Mouse (Mus musculus): Measurements from ENCODE around the gene Cyld. TPM values are rescaled to one million over a fixed set of nuclear protein-coding genes. Genes with fewer than 3 reads are reported as not detected.
"Not testable (repeated sequence)": the region's sequence is repeated elsewhere in the genome, so short reads cannot be mapped to it uniquely, and the experiment has no call there.

Gene Cyld
- polyA plus RNA-seq (2016; fragmentation: Nextera tagmentation; extraction: Ambion mirVana), result 14.9 and 15.3 TPM in 2 replicates

DNA sequence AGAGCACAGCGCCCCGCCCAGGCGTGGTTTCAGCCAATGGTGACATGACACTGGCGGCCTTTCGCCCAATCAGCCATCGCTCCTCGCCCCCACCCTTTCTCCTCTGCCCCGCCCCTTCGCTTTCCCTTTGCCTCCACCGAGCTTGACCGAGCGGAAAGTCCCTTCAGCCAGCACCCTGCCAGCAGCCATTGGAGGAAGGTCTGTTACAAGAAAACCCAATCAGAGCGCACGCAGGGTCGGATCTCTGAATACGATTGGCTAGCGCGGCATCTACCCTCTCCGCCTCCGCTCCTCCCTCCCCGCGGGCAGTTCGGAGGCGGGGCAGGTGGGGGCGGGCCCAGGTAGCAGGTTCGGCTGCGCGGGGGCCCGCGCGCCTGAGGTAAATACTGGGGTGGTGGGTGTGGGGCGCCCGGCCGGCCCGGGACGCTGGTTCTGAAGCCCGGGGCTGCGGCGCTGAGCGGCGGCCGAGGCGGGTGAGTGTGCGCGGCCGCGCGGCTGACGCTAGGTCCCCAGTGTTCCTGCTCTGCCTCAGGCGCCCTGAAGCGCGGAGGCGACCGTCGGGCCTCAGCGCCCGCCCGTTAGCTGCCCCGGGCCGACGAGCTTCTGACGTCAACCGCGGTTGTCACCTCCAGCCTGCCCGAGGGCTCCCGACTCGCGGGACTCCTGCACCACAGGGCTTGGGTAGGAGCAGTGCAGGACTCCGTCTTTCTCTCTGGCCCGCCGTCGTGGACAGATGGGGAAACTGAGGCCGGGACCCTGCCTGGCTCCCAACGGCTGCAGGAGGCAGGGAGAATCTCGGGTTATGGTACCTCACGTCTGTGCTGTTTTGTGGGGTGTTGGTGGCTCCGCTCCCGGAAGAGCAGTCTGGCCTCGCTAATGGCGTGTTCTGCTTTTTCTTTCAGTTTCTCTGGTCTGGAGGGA lies at the start of gene Cyld:
TSS of gene Cyld (plus strand) at position 308 of the 921 bp plus-strand sequence.
- Histone ChIP-seq H3K9ac (peak within 1 kb of the TSS; percentile 80), H3K4me3 (replicated peaks) (peak within 1 kb of the TSS; percentile 84), H3K9me3 (no peaks in the 10 kb centered on the region), H3K4me1 (peaks cover 12% of the 10 kb centered on the region), H3K4me2 (peak within 1 kb of the TSS; percentile 91), H3K27me3 (peaks cover 17% of the 10 kb centered on the region), H3K27ac (peak within 1 kb of the TSS; percentile 76), H3K36me3 (replicated peaks) (no peaks in the 10 kb centered on the region)
- ATAC-seq (ENCODE audit: low FRiP score), result peak; percentile 100
- under 1% methylated on average over 79 of the region's 80 CpGs for WGBS

DNA sequence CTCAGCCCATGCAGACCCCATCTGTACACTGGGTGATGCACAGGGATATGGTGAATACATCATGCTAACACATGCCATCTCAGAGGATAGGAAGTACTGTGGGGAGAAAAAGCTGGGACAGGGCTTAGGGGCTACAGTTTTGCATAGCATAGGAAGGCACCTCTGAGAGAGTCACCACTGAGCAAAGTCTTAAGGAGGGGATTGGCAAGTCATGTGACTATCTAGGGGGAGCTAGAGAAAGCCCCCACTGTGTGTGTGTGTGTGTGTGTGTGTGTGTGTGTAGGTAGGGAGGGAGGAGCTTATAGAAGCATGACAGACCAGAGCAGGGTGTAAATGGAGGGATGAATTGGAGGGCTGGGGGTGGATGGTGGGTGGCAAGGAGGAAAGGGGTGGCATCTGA lies 48.5 kb upstream of the Cyld start:
- no peaks in the 10 kb centered on the region for H3K9me3 ChIP-seq
- no peak overlapping the region for H3K9ac ChIP-seq
- H3K27ac ChIP-seq, result no peak overlapping the region
- H3K4me3 ChIP-seq (replicated peaks), result no peak overlapping the region
- peaks cover 13% of the 10 kb centered on the region for H3K4me1 ChIP-seq
- H3K27me3 ChIP-seq, result peaks cover 39% of the 10 kb centered on the region
- no peaks in the 10 kb centered on the region for H3K36me3 ChIP-seq (replicated peaks)
- 0 out of 2 replicates have a peak overlapping the region, but pooled peaks have one; percentile 70 for H3K4me2 ChIP-seq
- no peak for ATAC-seq (ENCODE audit: low FRiP score)

DNA sequence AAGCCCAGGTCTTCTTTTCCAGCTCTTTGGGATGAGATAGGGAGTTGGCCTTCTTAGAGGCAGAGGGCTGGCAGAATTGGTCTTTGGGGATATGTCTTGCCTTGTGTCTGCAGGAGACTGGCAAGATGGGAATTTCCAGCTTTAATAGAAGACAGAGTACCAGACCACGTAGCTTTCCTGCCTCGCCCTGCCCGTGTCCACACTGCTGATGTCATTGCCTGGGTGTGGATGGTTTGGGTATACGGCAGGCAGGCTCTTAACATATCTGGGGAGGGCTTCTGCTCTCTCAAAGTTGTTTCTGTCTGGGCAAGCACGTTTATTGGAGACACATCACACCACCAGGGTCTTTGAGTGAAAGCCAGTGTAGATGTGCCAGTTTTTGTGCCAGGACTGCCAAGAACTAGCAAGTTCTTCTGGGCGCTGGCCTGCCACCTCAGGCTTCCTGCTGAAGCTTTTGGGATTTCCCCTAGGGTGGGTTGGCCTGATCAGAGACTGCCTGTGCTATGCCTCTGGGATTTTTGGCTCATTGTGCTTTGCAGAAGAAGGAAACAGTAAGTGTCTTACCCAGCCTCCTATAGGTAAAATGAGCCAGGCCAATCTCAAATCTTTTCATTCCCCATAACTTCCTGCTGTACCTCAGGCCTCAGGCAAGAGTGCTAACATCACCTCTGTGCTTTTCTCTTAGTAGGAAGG lies 46.7 kb upstream of the Cyld start:
- no peaks in the 10 kb centered on the region for H3K9me3 ChIP-seq
- ATAC-seq (ENCODE audit: low FRiP score), result no peak
- no peak overlapping the region for H3K4me3 ChIP-seq (replicated peaks)
- H3K27me3 ChIP-seq, result peaks cover 38% of the 10 kb centered on the region
- no peaks in the 10 kb centered on the region for H3K36me3 ChIP-seq (replicated peaks)
- 79% methylated on average over 6 of the region's 6 CpGs for WGBS
- peaks cover 13% of the 10 kb centered on the region for H3K4me1 ChIP-seq
- no peak overlapping the region for H3K27ac ChIP-seq
- H3K4me2 ChIP-seq, result no peak overlapping the region
- H3K9ac ChIP-seq, result no peak overlapping the region

DNA sequence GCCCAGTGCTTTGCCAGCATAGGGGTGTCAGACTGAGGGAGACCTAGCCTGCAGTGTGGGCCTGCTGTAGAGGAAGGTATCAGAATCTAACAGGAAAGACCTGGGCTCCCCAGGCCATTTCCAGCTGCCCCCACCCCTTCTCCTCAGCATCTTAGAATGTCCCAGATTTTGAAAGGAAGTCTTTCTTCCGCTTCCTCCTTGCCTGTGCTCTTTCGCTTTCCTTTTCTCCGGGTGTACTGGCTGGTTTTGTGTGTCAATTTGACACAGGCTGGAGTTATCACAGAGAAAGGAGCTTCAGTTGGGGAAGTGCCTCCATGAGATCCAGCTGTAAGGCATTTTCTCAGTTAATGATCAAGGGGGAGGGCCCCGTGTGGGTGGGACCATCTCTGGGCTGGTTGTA lies 45.7 kb upstream of the Cyld start:
- not testable (repeated sequence) for ATAC-seq (ENCODE audit: low FRiP score); H3K4me3 ChIP-seq (replicated peaks); H3K9me3 ChIP-seq; H3K27ac ChIP-seq; H3K36me3 ChIP-seq (replicated peaks); H3K9ac ChIP-seq; H3K4me2 ChIP-seq
- Histone ChIP-seq H3K27me3 (peaks cover 34% of the 10 kb centered on the region), H3K4me1 (peaks cover 13% of the 10 kb centered on the region)
- 70% methylated on average over 4 of the region's 4 CpGs for WGBS

DNA sequence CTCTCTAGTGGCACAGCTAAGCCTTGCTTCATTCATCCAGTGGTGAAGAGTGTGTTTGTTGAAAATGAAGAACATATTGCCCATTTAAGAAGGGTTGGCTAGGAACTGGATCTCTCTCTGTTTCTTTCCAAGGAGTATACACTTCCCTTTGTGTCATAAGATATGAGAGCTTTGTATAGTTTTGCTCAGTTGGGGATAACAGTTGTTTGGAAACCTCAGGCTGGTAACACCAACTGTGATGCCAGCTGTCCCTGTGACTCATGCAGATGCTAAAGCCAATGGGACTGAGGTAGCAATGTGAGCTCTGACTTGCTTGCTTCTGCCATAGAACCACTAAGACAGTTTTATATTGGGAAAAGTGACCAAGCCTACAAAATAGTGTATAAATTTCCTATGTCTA lies 41.5 kb upstream of the Cyld start:
- ATAC-seq (ENCODE audit: low FRiP score), result no peak
- Histone ChIP-seq H3K27ac (no peak overlapping the region), H3K4me2 (no peak overlapping the region), H3K36me3 (replicated peaks) (no peaks in the 10 kb centered on the region), H3K27me3 (no peaks in the 10 kb centered on the region), H3K9me3 (no peaks in the 10 kb centered on the region), H3K4me3 (replicated peaks) (no peak overlapping the region), H3K4me1 (no peaks in the 10 kb centered on the region), H3K9ac (no peak overlapping the region)

DNA sequence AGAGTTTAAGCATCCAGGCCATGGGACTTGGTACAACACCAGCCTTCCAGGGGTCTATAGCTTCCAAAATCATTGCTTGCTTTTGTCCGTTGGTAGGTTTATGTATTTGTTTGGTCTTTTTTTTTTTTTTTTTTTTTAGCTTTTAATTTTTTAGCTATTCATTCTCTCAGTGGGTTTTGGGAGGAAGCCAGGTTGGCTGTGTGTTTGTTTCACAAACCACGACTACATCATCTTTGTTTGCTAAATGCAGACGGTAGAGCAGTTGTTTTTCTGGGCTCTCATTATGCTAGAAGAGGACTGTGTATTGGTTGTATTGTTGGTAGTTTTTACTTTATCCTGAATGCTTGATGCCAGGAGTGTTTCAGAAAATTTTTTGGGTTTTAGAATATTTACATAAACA lies 37.0 kb upstream of the Cyld start:
- no peak overlapping the region for H3K9ac ChIP-seq
- no peak overlapping the region for H3K4me3 ChIP-seq (replicated peaks)
- H3K4me1 ChIP-seq, result no peaks in the 10 kb centered on the region
- WGBS, result 72% methylated on average over 3 of the region's 3 CpGs
- H3K36me3 ChIP-seq (replicated peaks), result no peaks in the 10 kb centered on the region
- H3K27me3 ChIP-seq, result no peaks in the 10 kb centered on the region
- H3K27ac ChIP-seq, result no peak overlapping the region
- H3K9me3 ChIP-seq, result no peaks in the 10 kb centered on the region
- ATAC-seq (ENCODE audit: low FRiP score), result no peak
- H3K4me2 ChIP-seq, result no peak overlapping the region

DNA sequence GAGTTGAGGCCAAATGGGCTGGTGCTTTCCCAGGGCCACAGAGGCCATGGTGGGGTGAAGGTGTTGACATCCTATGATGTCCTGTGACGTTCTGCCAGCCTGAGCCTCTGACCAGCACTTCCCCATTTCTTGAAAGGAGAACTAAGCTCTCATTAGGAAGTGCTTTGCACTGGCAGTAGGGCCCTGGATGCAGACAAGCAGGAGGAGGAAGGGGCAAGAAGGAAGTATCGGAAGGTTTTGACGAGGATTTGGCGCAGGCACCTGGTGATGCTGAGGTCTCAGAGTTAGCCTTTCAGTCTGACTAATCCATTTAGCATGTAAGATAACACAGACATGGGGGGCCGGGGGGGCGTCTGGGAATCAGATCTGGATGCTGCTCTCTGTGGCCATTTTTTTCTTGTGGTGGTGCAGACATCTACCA lies 34.4 kb upstream of the Cyld start:
- H3K9ac ChIP-seq, result no peak overlapping the region
- H3K4me2 ChIP-seq, result no peak overlapping the region
- H3K9me3 ChIP-seq, result no peaks in the 10 kb centered on the region
- no peaks in the 10 kb centered on the region for H3K27me3 ChIP-seq
- H3K4me3 ChIP-seq (replicated peaks), result no peak overlapping the region
- WGBS, result 80% methylated on average over 6 of the region's 6 CpGs
- no peaks in the 10 kb centered on the region for H3K36me3 ChIP-seq (replicated peaks)
- no peaks in the 10 kb centered on the region for H3K4me1 ChIP-seq
- H3K27ac ChIP-seq, result no peak overlapping the region
- ATAC-seq (ENCODE audit: low FRiP score), result no peak

DNA sequence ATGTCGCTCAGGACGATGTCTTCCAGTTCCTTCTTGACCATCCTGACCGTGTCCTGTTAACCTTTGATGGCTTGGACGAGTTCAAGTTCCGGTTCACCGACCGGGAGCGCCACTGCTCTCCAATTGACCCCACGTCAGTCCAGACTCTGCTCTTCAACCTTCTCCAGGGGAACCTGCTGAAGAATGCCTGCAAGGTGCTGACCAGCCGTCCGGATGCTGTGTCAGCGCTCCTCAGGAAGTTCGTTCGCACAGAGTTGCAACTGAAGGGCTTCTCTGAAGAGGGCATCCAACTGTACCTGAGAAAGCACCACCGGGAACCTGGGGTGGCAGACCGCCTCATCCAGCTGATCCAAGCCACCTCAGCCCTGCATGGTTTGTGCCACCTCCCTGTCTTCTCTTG lies 32.7 kb upstream of the Cyld start:
- 84% methylated on average over 16 of the region's 16 CpGs for WGBS
- Histone ChIP-seq H3K36me3 (replicated peaks) (no peaks in the 10 kb centered on the region), H3K4me3 (replicated peaks) (no peak overlapping the region), H3K4me1 (peaks cover 14% of the 10 kb centered on the region), H3K9me3 (no peaks in the 10 kb centered on the region), H3K27ac (no peak overlapping the region), H3K4me2 (no peak overlapping the region), H3K9ac (no peak overlapping the region), H3K27me3 (no peaks in the 10 kb centered on the region)
- ATAC-seq (ENCODE audit: low FRiP score), result no peak

DNA sequence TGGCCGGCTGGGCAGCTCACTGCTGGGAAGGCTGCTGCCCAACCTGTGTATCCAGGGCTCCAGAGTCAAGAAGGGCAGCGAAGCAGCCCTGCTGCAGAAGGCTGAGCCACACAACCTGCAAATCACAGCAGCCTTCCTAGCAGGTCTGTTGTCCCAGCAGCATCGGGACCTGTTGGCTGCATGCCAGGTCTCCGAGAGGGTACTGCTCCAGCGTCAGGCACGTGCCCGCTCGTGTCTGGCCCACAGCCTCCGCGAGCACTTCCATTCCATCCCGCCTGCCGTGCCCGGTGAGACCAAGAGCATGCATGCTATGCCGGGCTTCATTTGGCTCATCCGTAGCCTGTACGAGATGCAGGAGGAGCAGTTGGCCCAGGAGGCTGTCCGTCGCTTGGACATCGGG lies 31.9 kb upstream of the Cyld start:
- no peaks in the 10 kb centered on the region for H3K9me3 ChIP-seq
- H3K4me1 ChIP-seq, result peaks cover 16% of the 10 kb centered on the region
- no peak overlapping the region for H3K27ac ChIP-seq
- no peaks in the 10 kb centered on the region for H3K27me3 ChIP-seq
- no peak for ATAC-seq (ENCODE audit: low FRiP score)
- H3K4me3 ChIP-seq (replicated peaks), result no peak overlapping the region
- no peak overlapping the region for H3K9ac ChIP-seq
- no peak overlapping the region for H3K4me2 ChIP-seq
- WGBS, result 84% methylated on average over 19 of the region's 19 CpGs
- no peaks in the 10 kb centered on the region for H3K36me3 ChIP-seq (replicated peaks)

DNA sequence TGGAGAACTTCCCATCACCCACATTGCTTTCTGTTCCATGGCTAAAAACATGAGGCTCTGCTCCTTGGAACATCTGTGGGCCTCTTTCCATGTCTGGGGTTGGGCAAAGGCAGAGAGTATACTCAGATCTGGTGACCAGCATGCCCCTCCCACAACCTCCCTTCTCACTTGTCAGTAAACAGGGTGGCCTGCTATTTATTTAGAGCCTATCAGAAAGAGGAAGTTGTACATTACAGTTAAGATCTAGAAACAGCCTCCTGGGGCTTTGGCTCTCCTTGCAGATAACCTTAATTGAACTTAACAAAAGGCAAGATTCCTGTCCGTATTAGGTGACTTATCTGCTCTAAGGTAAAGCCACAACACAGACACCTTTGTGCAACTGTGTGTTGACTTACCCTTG lies 30.4 kb upstream of the Cyld start:
- no peaks in the 10 kb centered on the region for H3K9me3 ChIP-seq
- no peak overlapping the region for H3K9ac ChIP-seq
- no peak overlapping the region for H3K27ac ChIP-seq
- H3K27me3 ChIP-seq, result no peaks in the 10 kb centered on the region
- ATAC-seq (ENCODE audit: low FRiP score), result no peak
- H3K4me1 ChIP-seq, result peaks cover 16% of the 10 kb centered on the region
- H3K4me3 ChIP-seq (replicated peaks), result no peak overlapping the region
- no peaks in the 10 kb centered on the region for H3K36me3 ChIP-seq (replicated peaks)
- H3K4me2 ChIP-seq, result no peak overlapping the region
- WGBS, result 83% methylated on average over 1 of the region's 1 CpGs

DNA sequence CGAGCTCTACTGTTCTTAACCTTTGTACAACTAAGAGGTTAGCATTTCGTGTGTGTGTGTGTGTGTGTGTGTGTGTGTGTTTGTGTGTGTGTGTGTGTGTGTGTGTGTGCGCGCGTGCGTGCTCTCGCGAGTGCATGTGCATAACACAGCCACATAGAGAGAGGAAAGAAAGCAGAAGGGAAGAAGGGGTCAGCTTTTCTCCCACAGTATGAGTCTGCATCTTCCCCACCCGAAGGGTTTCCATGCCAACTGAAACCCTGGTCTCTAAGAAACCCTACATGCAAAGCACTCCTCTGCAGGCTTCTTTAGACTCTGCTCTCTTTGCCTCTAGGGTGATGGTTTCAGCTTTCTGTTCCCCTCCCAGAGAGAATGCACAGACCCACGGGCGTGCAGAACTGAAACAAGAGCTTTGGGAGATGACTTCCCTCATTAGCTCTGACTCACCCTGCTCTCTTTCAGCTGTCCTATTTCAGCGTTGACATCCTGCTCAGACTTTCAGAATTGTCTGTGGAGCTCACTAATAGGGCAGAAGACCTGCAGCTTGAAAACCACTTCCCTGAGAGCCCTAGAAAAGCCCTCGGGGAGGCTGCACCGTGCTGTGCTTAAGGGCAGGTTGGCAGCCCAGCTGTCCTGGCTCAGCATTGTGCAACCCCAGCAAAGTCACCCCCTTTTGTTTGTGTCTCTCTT lies 28.3 kb upstream of the Cyld start:
- no peaks in the 10 kb centered on the region for H3K9me3 ChIP-seq
- H3K4me2 ChIP-seq, result no peak overlapping the region
- no peaks in the 10 kb centered on the region for H3K36me3 ChIP-seq (replicated peaks)
- 0 out of 2 replicates have a peak, but pooled peaks have one; percentile 46 for ATAC-seq (ENCODE audit: low FRiP score)
- peaks cover 16% of the 10 kb centered on the region for H3K4me1 ChIP-seq
- H3K27me3 ChIP-seq, result no peaks in the 10 kb centered on the region
- 50% methylated on average over 14 of the region's 14 CpGs for WGBS
- no peak overlapping the region for H3K9ac ChIP-seq
- 0 out of 2 replicates have a peak overlapping the region, but pooled peaks have one; percentile 16 for H3K27ac ChIP-seq
- no peak overlapping the region for H3K4me3 ChIP-seq (replicated peaks)

DNA sequence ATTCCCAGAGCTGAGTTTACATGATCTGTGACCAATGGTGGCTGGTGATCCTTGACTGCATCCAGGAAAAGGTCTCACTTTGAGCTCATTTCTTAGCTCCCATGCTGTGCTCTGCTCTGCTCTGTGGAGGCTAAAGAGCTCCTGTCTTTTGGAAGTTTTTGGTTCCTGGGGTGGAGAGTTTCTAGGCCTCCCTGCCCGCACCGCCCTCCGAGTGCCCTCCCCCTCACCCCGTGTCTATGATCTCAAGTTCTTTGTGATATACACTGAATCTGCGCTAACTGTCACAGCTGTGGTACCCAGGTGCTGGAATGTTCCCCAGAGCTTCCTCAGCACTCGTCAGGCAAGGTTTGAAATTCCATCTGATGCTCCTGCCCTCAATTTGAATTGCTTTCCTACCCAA lies 26.0 kb upstream of the Cyld start:
- no peak for ATAC-seq (ENCODE audit: low FRiP score)
- H3K36me3 ChIP-seq (replicated peaks), result no peaks in the 10 kb centered on the region
- H3K27ac ChIP-seq, result no peak overlapping the region
- no peak overlapping the region for H3K4me3 ChIP-seq (replicated peaks)
- H3K4me1 ChIP-seq, result peaks cover 16% of the 10 kb centered on the region
- no peak overlapping the region for H3K4me2 ChIP-seq
- WGBS, result 81% methylated on average over 6 of the region's 6 CpGs
- H3K27me3 ChIP-seq, result no peaks in the 10 kb centered on the region
- H3K9me3 ChIP-seq, result no peaks in the 10 kb centered on the region
- H3K9ac ChIP-seq, result no peak overlapping the region

All from forebrain, embryonic 12.5 days (tissue).